Mouse (Mus musculus) midbrain, postnatal 0 days (tissue): ENCODE measurements at regions not wholly inside any gene's neighbourhood (a gene's known extent, or its start where the extent isn't known, plus 50 kb on each side); places are given as distances from the start of the nearest gene placed in this dataset.
A peak's percentile ranks its signal among the peaks of the same experiment; 100 is the strongest.

Source experiments
- ATAC-seq: fragments of 200-750 bp; cut with Nextera tagmentation; 2 replicates; pipeline ENCODE4 v1.8.0; 2017; ENCODE audit warnings: moderate number of reproducible peaks, mild to moderate bottlenecking, moderate TSS enrichment, moderate library complexity; ENCODE audit not compliant: low FRiP score
- DNase-seq: peaks from one replicate; pipeline ENCODE4 v3.0.0-alpha.2; 2015; ENCODE audit warnings: low spot score
- H3K27ac ChIP-seq: fragments of 300-500 bp; sonication (generic); 2 replicates; pipeline ENCODE4 v1.5.1; 2014; ENCODE audit warnings: low read depth, mild to moderate bottlenecking, low read length, mixed read lengths
- H3K27me3 ChIP-seq: fragments of 300-500 bp; sonication (generic); 2 replicates; pipeline ENCODE4 v1.6.1; 2014; ENCODE audit warnings: low read length, control low read depth, mixed read lengths; ENCODE audit not compliant: insufficient read depth
- H3K36me3 ChIP-seq: fragments of 300-500 bp; sonication (generic); 2 replicates; pipeline ENCODE4 v1.6.1; 2014; ENCODE audit warnings: low read length, control low read depth, mixed read lengths; ENCODE audit not compliant: insufficient read depth
- H3K4me1 ChIP-seq: fragments of 300-500 bp; sonication (generic); 2 replicates; pipeline ENCODE4 v1.6.1; 2014; ENCODE audit warnings: mild to moderate bottlenecking, control low read depth, antibody characterized with exemption, low read length, mixed read lengths; ENCODE audit not compliant: insufficient read depth
- H3K4me2 ChIP-seq: fragments of 300-500 bp; sonication (generic); 2 replicates; pipeline ENCODE4 v1.6.1; 2014; ENCODE audit warnings: low read depth, mild to moderate bottlenecking, low read length, mixed read lengths; ENCODE audit not compliant: poor library complexity, severe bottlenecking
- H3K4me3 ChIP-seq: fragments of 300-500 bp; sonication (generic); 2 replicates; pipeline ENCODE4 v1.5.1; 2014; ENCODE audit warnings: low read depth, mild to moderate bottlenecking, low read length, moderate library complexity
- H3K9ac ChIP-seq: fragments of 300-500 bp; sonication (generic); replicated peaks from 2 replicates; pipeline ENCODE4 v1.6.1; 2014; ENCODE audit warnings: mild to moderate bottlenecking, low read length, moderate library complexity, mixed read lengths; ENCODE audit not compliant: poor library complexity, severe bottlenecking
- H3K9me3 ChIP-seq: fragments of 300-500 bp; sonication (generic); 2 replicates; pipeline ENCODE4 v1.6.1; 2016; ENCODE audit warnings: low read length, control low read depth
- CTCF ChIP-seq: IDR thresholded peaks from 2 replicates; pipeline ENCODE4 v1.5.1; 2016; ENCODE audit warnings: antibody characterized with exemption, mild to moderate bottlenecking
- WGBS: fragments of 180-500 bp; shearing (Covaris S2); extraction: QIAGEN DNeasy Blood & Tissue Kit; methylation state at CpG from one replicate; pipeline ENCODE4 v1.1.7; 2014; 5-methylcytosine and 5-hydroxymethylcytosine counted together

- TF ChIP-seq CTCF: no peak
- Histone ChIP-seq H3K27me3 (no peaks in the 10 kb centered on the region), H3K27ac (no peak overlapping the region), H3K36me3 (no peaks in the 10 kb centered on the region), H3K9ac (no peak overlapping the region), H3K9me3 (no peaks in the 10 kb centered on the region), H3K4me3 (no peak overlapping the region), H3K4me2 (no peak overlapping the region), H3K4me1 (peaks cover 7% of the 10 kb centered on the region; the same call in 1 of the 2 replicates)
- no peak for DNase-seq
- WGBS: 81% methylated on average over 3 of the region's 3 CpGs
- no peak for ATAC-seq
Observed at GRCm38 (mm10) chr13:51906103-51906502, 59.6 kb downstream of the Gadd45g start.

- TF ChIP-seq CTCF: no peak
- 83% methylated on average over 7 of the region's 7 CpGs for WGBS
- Histone ChIP-seq H3K9ac (no peak overlapping the region), H3K4me2 (no peak overlapping the region), H3K36me3 (no peaks in the 10 kb centered on the region), H3K9me3 (no peaks in the 10 kb centered on the region), H3K4me3 (no peak overlapping the region), H3K27me3 (no peaks in the 10 kb centered on the region), H3K4me1 (no peaks in the 10 kb centered on the region), H3K27ac (no peak overlapping the region)
- DNase-seq (no peak), ATAC-seq (no peak)
Observed at GRCm38 (mm10) chr13:51908514-51908913, 62.0 kb downstream of the Gadd45g start.

- ATAC-seq (no peak), DNase-seq (no peak)
- H3K9me3 ChIP-seq: no peaks in the 10 kb centered on the region
- H3K4me1 ChIP-seq: no peaks in the 10 kb centered on the region
- H3K27ac ChIP-seq: no peak overlapping the region
- peaks cover 7% of the 10 kb centered on the region; the same call in 1 of the 2 replicates for H3K27me3 ChIP-seq
- H3K36me3 ChIP-seq: no peaks in the 10 kb centered on the region
- no peak overlapping the region for H3K4me2 ChIP-seq
- WGBS: 53% methylated on average over 17 of the region's 17 CpGs
- TF ChIP-seq CTCF: no peak
- no peak overlapping the region for H3K9ac ChIP-seq
- H3K4me3 ChIP-seq: no peak overlapping the region
Observed at GRCm38 (mm10) chr13:51911296-51911998, 65.0 kb downstream of the Gadd45g start.

DNA sequence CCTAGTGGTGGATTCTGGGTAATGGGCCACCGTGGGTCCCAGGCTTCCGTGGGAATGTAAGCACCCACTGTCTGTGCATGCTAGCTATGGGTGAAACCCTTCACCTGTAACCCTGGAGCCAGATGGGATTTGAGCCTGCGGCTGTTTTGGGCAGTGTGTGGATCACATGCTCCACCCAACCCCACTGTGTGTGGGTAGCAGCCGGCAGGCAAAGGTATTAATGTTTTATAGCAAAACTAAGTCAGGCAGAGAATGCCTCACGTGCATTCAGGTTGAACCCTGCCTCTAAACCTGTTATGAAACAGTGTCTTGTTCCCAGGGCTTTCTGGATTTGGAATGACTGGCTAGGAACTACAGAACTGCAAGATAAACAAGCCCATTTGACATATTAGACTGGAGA, 66.0 kb downstream of the Gadd45g start:
- peaks cover 9% of the 10 kb centered on the region; the same call in 1 of the 2 replicates for H3K27me3 ChIP-seq
- no peak for ATAC-seq
- H3K4me2 ChIP-seq: no peak overlapping the region
- no peak for TF ChIP-seq CTCF
- H3K9ac ChIP-seq: no peak overlapping the region
- no peaks in the 10 kb centered on the region for H3K4me1 ChIP-seq
- no peaks in the 10 kb centered on the region for H3K9me3 ChIP-seq
- no peaks in the 10 kb centered on the region for H3K36me3 ChIP-seq
- WGBS: 81% methylated on average over 5 of the region's 5 CpGs
- no peak overlapping the region for H3K27ac ChIP-seq
- DNase-seq: no peak
- no peak overlapping the region for H3K4me3 ChIP-seq

- Histone ChIP-seq H3K4me1 (0 out of 2 replicates have a peak, but pooled peaks cover 3% of the 10 kb centered on the region), H3K9me3 (no peaks in the 10 kb centered on the region), H3K4me3 (no peak overlapping the region), H3K4me2 (no peak overlapping the region), H3K9ac (no peak overlapping the region), H3K27me3 (peaks cover 9% of the 10 kb centered on the region; the same call in 1 of the 2 replicates), H3K36me3 (no peaks in the 10 kb centered on the region), H3K27ac (no peak overlapping the region)
- ATAC-seq (no peak), DNase-seq (no peak)
- WGBS: 92% methylated on average over 3 of the region's 3 CpGs
- no peak for TF ChIP-seq CTCF
Observed at GRCm38 (mm10) chr13:51912994-51913393, 66.5 kb downstream of the Gadd45g start.

- H3K36me3 ChIP-seq: no peaks in the 10 kb centered on the region
- no peak for ATAC-seq
- 34% methylated on average over 15 of the region's 15 CpGs for WGBS
- no peak overlapping the region for H3K27ac ChIP-seq
- H3K4me2 ChIP-seq: no peak overlapping the region
- no peak for TF ChIP-seq CTCF
- no peaks in the 10 kb centered on the region for H3K9me3 ChIP-seq
- H3K4me1 ChIP-seq: peaks cover 16% of the 10 kb centered on the region
- peak; percentile 38 for DNase-seq
- H3K27me3 ChIP-seq: peaks cover 14% of the 10 kb centered on the region
- no peak overlapping the region for H3K9ac ChIP-seq
- H3K4me3 ChIP-seq: no peak overlapping the region
Observed at GRCm38 (mm10) chr13:51916666-51917240, 70.3 kb downstream of the Gadd45g start.
